Mouse (Mus musculus) embryonic facial prominence, embryonic 15.5 days (tissue): Measurements from ENCODE around the gene Gmfb. TPM values are rescaled to one million over a fixed set of nuclear protein-coding genes. Genes with fewer than 3 reads are reported as not detected.

Experiments used
- ATAC-seq: fragments of 200-750 bp; cut with Nextera tagmentation; 2 replicates; pipeline ENCODE4 v1.8.0; 2017; ENCODE audit warnings: low read depth, moderate TSS enrichment; ENCODE audit not compliant: insufficient number of reproducible peaks, low FRiP score, low TSS enrichment
- H3K27ac ChIP-seq: fragments of 300-500 bp; sonication (generic); replicated peaks from 2 replicates; pipeline ENCODE4 v1.5.1; 2015; ENCODE audit warnings: mild to moderate bottlenecking, inconsistent platforms
- H3K27me3 ChIP-seq: fragments of 300-500 bp; sonication (generic); 2 replicates; pipeline ENCODE4 v1.6.1; 2015; ENCODE audit warnings: inconsistent platforms
- H3K36me3 ChIP-seq: fragments of 300-500 bp; sonication (generic); 2 replicates; pipeline ENCODE4 v1.6.1; 2015; ENCODE audit warnings: mild to moderate bottlenecking, inconsistent platforms
- H3K4me1 ChIP-seq: fragments of 300-500 bp; sonication (generic); 2 replicates; pipeline ENCODE4 v1.6.1; 2015; ENCODE audit warnings: inconsistent platforms
- H3K4me2 ChIP-seq: fragments of 300-500 bp; sonication (generic); replicated peaks from 2 replicates; pipeline ENCODE4 v1.6.1; 2015; ENCODE audit warnings: mild to moderate bottlenecking, inconsistent platforms
- H3K4me3 ChIP-seq: fragments of 300-500 bp; sonication (generic); replicated peaks from 2 replicates; pipeline ENCODE4 v1.5.1; 2015; ENCODE audit warnings: mild to moderate bottlenecking, inconsistent platforms
- H3K9ac ChIP-seq: fragments of 300-500 bp; sonication (generic); 2 replicates; pipeline ENCODE4 v1.6.1; 2015; ENCODE audit warnings: inconsistent platforms
- H3K9me3 ChIP-seq: fragments of 300-500 bp; sonication (generic); replicated peaks from 2 replicates; pipeline ENCODE4 v1.6.1; 2016; ENCODE audit warnings: inconsistent platforms
- WGBS: fragments of 180-500 bp; shearing (Covaris S2); methylation state at CpG from one replicate; pipeline ENCODE4 v1.1.7; 2015; 5-methylcytosine and 5-hydroxymethylcytosine counted together
- polyA plus RNA-seq: library from polyadenylated mRNA; unstranded; fragments of >200 nt; fragmentation: Nextera tagmentation; extraction: Ambion mirVana; gene quantifications from 2 replicates; pipeline ENCODE4 v1.2.1, GENCODE M21; 2015

Gmfb gene
- 67.2 and 69.8 TPM in 2 replicates for polyA plus RNA-seq

GRCm38 (mm10) chr14:46821873-46822716 is at the start of gene Gmfb:
Gmfb (minus strand) TSS chr14:46822242.
- Histone ChIP-seq H3K27me3 (0 out of 2 replicates have a peak, but pooled peaks cover 4% of the 10 kb centered on the region), H3K4me1 (peaks cover 21% of the 10 kb centered on the region), H3K4me2 (peak within 1 kb of the TSS; percentile 68), H3K9ac (peak within 1 kb of the TSS; percentile 72), H3K9me3 (no peaks in the 10 kb centered on the region), H3K36me3 (0 out of 2 replicates have a peak, but pooled peaks cover 3% of the 10 kb centered on the region), H3K4me3 (peak within 1 kb of the TSS; percentile 92), H3K27ac (peak within 1 kb of the TSS; percentile 95)
- WGBS, result under 1% methylated on average over 65 of the region's 65 CpGs
- ATAC-seq, result peak; percentile 94

GRCm38 (mm10) chr14:46862922-46863321 is 40.9 kb upstream of the Gmfb start:
- H3K4me3 ChIP-seq, result no peak overlapping the region
- H3K9ac ChIP-seq, result no peak overlapping the region
- no peak overlapping the region for H3K27ac ChIP-seq
- no peaks in the 10 kb centered on the region for H3K9me3 ChIP-seq
- H3K4me2 ChIP-seq, result no peak overlapping the region
- H3K4me1 ChIP-seq, result no peaks in the 10 kb centered on the region
- no peaks in the 10 kb centered on the region for H3K27me3 ChIP-seq
- no peak for ATAC-seq
- WGBS, result 83% methylated on average over 5 of the region's 5 CpGs
- no peaks in the 10 kb centered on the region for H3K36me3 ChIP-seq

DNA sequence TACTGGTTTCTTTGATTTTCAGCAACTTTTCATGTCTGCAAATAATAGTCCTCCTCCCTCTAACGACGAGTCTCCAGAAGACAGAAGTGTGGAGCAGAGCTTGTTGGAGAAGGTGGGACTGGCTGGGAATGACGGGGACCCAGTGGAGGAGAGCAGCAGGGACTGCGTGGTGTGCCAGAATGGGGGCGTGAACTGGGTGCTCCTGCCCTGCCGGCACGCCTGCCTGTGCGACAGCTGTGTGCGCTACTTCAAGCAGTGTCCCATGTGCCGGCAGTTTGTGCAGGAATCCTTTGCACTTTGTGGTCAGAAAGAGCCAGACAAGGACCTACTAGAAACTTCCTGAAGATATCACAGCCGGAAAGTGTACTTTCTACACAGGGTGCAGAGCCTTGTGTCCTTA is 31.6 kb upstream of the Gmfb start:
- Histone ChIP-seq H3K4me2 (no peak overlapping the region), H3K27me3 (no peaks in the 10 kb centered on the region), H3K36me3 (peaks cover 11% of the 10 kb centered on the region), H3K4me1 (no peaks in the 10 kb centered on the region), H3K9me3 (no peaks in the 10 kb centered on the region), H3K27ac (no peak overlapping the region), H3K9ac (no peak overlapping the region), H3K4me3 (no peak overlapping the region)
- no peak for ATAC-seq
- 78% methylated on average over 11 of the region's 11 CpGs for WGBS

DNA sequence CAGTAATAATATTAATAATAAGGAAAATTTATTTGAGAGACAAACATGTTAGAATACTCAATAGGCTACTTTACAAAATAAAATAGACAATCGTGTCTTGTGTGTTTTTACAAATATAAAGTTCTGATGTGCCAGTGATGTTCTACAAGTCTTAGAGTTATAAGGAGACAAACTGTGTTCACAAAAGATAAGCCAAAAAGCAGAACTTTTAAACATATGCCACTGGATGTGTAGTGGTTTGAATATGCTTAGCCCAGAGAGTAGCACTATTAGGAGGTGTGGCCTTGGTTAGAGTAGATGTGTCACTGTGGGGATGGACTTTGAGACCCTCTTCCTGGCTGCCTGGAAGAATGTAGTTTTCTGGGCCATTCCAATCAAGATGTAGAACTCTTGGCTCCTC is 27.7 kb upstream of the Gmfb start:
- H3K27ac ChIP-seq, result no peak overlapping the region

GRCm38 (mm10) chr14:46848736-46849135 is 26.7 kb upstream of the Gmfb start:
- H3K4me2 ChIP-seq, result no peak overlapping the region
- H3K36me3 ChIP-seq, result 0 out of 2 replicates have a peak, but pooled peaks cover 4% of the 10 kb centered on the region
- ATAC-seq, result no peak
- H3K27me3 ChIP-seq, result no peaks in the 10 kb centered on the region
- no peaks in the 10 kb centered on the region for H3K4me1 ChIP-seq
- H3K9ac ChIP-seq, result no peak overlapping the region
- no peaks in the 10 kb centered on the region for H3K9me3 ChIP-seq
- H3K27ac ChIP-seq, result no peak overlapping the region
- no peak overlapping the region for H3K4me3 ChIP-seq
- 85% methylated on average over 5 of the region's 5 CpGs for WGBS

More for the DNA sequence above, 27.7 kb upstream of the Gmfb start:
- Histone ChIP-seq H3K27me3 (no peaks in the 10 kb centered on the region), H3K4me2 (no peak overlapping the region), H3K4me3 (no peak overlapping the region), H3K9ac (no peak overlapping the region), H3K36me3 (peaks cover 6% of the 10 kb centered on the region; the same call in 1 of the 2 replicates), H3K4me1 (no peaks in the 10 kb centered on the region), H3K9me3 (no peaks in the 10 kb centered on the region)
- WGBS, result 88% methylated on average over 1 of the region's 1 CpGs
- no peak for ATAC-seq

DNA sequence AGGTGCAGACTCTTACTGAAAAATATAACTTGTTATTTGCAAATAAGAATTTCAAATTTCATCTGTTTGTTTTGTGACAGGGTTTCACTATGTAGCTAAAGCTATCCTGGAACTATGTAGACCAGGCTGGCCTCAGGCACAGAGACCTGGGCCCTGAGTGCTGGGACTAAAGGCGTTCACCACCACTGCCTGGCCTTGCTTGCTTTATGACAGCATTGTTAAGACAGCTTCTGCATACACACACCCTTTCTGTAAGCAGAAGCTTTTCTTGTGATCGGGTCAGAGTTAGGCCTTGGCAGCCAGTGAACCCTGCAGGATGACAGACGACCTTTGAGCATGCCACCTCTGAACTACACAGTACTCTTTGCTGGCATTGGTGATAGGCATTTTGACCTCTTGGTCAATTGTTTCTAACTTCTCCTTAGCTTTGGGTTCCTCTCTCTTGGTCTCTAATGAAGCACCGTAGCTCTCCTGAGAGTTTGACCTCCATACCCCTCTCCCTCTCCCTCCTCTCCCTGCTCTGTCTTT is 26.1 kb upstream of the Gmfb start:
- no peak overlapping the region for H3K4me2 ChIP-seq
- H3K9ac ChIP-seq, result no peak overlapping the region
- H3K27me3 ChIP-seq, result no peaks in the 10 kb centered on the region
- 0 out of 2 replicates have a peak, but pooled peaks cover 4% of the 10 kb centered on the region for H3K36me3 ChIP-seq
- no peaks in the 10 kb centered on the region for H3K9me3 ChIP-seq
- no peaks in the 10 kb centered on the region for H3K4me1 ChIP-seq
- H3K27ac ChIP-seq, result no peak overlapping the region
- H3K4me3 ChIP-seq, result no peak overlapping the region
- no peak for ATAC-seq
- WGBS, result 74% methylated on average over 4 of the region's 4 CpGs

GRCm38 (mm10) chr14:46845706-46846105 is 23.7 kb upstream of the Gmfb start:
- H3K9me3 ChIP-seq, result no peaks in the 10 kb centered on the region
- H3K4me2 ChIP-seq, result no peak overlapping the region
- H3K27me3 ChIP-seq, result no peaks in the 10 kb centered on the region
- no peak overlapping the region for H3K27ac ChIP-seq
- no peak overlapping the region for H3K4me3 ChIP-seq
- H3K36me3 ChIP-seq, result peaks cover 20% of the 10 kb centered on the region; the same call in 1 of the 2 replicates
- no peaks in the 10 kb centered on the region for H3K4me1 ChIP-seq
- no peak for ATAC-seq
- 93% methylated on average over 11 of the region's 11 CpGs for WGBS
- H3K9ac ChIP-seq, result no peak overlapping the region

DNA sequence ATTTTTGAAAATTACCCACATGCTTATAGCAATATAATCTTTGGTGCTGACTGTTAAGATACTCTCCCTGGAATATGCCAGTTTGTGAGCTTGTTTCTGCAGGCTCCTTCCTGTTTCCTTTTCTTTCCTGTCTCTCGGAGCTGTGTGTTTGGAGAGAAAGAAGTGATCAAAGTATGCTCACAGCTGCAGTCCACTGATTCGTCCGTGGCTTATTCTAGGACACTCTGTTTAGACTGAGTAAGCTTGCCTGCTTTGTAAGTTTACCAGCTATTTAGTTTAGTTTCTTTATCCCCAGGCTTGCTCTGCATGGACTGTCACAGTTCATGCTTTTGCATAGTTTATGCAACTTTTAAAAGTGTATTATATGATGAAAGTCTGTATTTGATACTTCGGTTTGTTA is 17.3 kb upstream of the Gmfb start:
- Histone ChIP-seq H3K36me3 (peaks cover 17% of the 10 kb centered on the region; the same call in 1 of the 2 replicates), H3K27ac (no peak overlapping the region), H3K4me1 (no peaks in the 10 kb centered on the region; the same call in 1 of the 2 replicates), H3K4me2 (no peak overlapping the region), H3K9ac (no peak overlapping the region), H3K27me3 (no peaks in the 10 kb centered on the region), H3K4me3 (no peak overlapping the region), H3K9me3 (no peaks in the 10 kb centered on the region)
- no peak for ATAC-seq
- WGBS, result 65% methylated on average over 4 of the region's 4 CpGs

- Histone ChIP-seq H3K27ac (peak overlapping the region; percentile 48; the same call in 1 of the 2 replicates), H3K4me3 (peak overlapping the region; percentile 74), H3K27me3 (no peaks in the 10 kb centered on the region), H3K36me3 (no peaks in the 10 kb centered on the region), H3K9ac (peak overlapping the region; percentile 70), H3K4me2 (peak overlapping the region; percentile 94), H3K4me1 (peaks cover 6% of the 10 kb centered on the region; the same call in 1 of the 2 replicates), H3K9me3 (no peaks in the 10 kb centered on the region)
- WGBS, result 5% methylated on average over 40 of the region's 40 CpGs
- peak; percentile 49; the same call in 1 of the 2 replicates for ATAC-seq
Observed at GRCm38 (mm10) chr14:46832354-46833272, 10.6 kb upstream of the Gmfb start.

DNA sequence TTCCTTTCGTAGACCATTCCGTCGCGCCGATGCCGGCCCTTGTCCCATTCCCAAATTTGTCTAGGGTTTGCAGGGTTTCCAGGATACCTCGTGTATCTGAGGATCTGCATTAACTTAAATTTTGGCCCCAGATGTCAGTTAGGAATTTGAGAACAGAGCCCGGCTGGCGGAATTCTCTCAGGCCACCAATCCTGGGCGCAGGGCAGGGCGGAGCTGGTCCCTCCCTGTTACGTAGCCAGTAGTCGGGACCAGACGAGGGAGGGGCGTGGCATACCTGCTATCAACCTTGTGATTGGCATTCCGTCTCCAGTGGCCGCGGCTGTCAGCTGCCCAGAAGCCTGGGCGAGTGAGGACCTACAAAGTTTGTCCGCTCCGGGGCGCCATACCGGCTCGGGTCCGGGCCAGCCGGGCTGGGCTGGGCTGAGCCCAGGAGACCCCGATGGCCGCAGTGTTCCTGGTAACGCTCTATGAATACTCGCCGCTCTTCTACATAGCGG is 9.8 kb upstream of the Gmfb start, which contains the start of gene Cgrrf1:
TSS of gene Cgrrf1 (plus strand) at position 289 of the 497 bp plus-strand sequence.
- Histone ChIP-seq H3K9ac (peak within 1 kb of the TSS; percentile 70), H3K36me3 (no peaks in the 10 kb centered on the region), H3K4me1 (peaks cover 6% of the 10 kb centered on the region; the same call in 1 of the 2 replicates), H3K4me2 (peak within 1 kb of the TSS; percentile 94), H3K27ac (peak within 1 kb of the TSS; percentile 60; the same call in 1 of the 2 replicates), H3K9me3 (no peaks in the 10 kb centered on the region), H3K4me3 (peak within 1 kb of the TSS; percentile 74), H3K27me3 (no peaks in the 10 kb centered on the region)
- ATAC-seq, result peak; percentile 98
- WGBS, result under 1% methylated on average over 32 of the region's 32 CpGs
